Mouse (Mus musculus) kidney, embryonic 16.5 days (tissue): ENCODE measurements around the gene Eif2d. TPM values are rescaled to one million over a fixed set of nuclear protein-coding genes. Genes with fewer than 3 reads are reported as not detected.

Source experiments
- ATAC-seq: fragments of 200-750 bp; cut with Nextera tagmentation; 2 replicates; pipeline ENCODE4 v1.8.0; 2017; ENCODE audit warnings: moderate TSS enrichment; ENCODE audit not compliant: low FRiP score, low TSS enrichment
- H3K27ac ChIP-seq: fragments of 300-500 bp; sonication (generic); 2 replicates; pipeline ENCODE4 v1.5.1; 2014; ENCODE audit warnings: low read length
- H3K27me3 ChIP-seq: fragments of 300-500 bp; sonication (generic); 2 replicates; pipeline ENCODE4 v1.6.1; 2014; ENCODE audit warnings: low read length, control low read depth, mixed read lengths; ENCODE audit not compliant: insufficient read depth
- H3K36me3 ChIP-seq: fragments of 300-500 bp; sonication (generic); 2 replicates; pipeline ENCODE4 v1.6.1; 2014; ENCODE audit warnings: low read length, control low read depth, mixed read lengths; ENCODE audit not compliant: insufficient read depth
- H3K4me1 ChIP-seq: fragments of 300-500 bp; sonication (generic); 2 replicates; pipeline ENCODE4 v1.6.1; 2014; ENCODE audit warnings: low read length, control low read depth, mixed read lengths; ENCODE audit not compliant: insufficient read depth
- H3K4me2 ChIP-seq: fragments of 300-500 bp; sonication (generic); replicated peaks from 2 replicates; pipeline ENCODE4 v1.6.1; 2014; ENCODE audit warnings: low read depth, low read length
- H3K4me3 ChIP-seq: fragments of 300-500 bp; sonication (generic); 2 replicates; pipeline ENCODE4 v1.5.1; 2014; ENCODE audit warnings: mild to moderate bottlenecking, low read length
- H3K9ac ChIP-seq: fragments of 300-500 bp; sonication (generic); replicated peaks from 2 replicates; pipeline ENCODE4 v1.6.1; 2014; ENCODE audit warnings: low read length
- H3K9me3 ChIP-seq: fragments of 300-500 bp; sonication (generic); 2 replicates; pipeline ENCODE4 v1.6.1; 2016; ENCODE audit warnings: low read length, control low read depth
- WGBS: fragments of 180-500 bp; shearing (Covaris S2); extraction: QIAGEN DNeasy Blood & Tissue Kit; methylation state at CpG from one replicate; pipeline ENCODE4 v1.1.7; 2014; 5-methylcytosine and 5-hydroxymethylcytosine counted together
- polyA plus RNA-seq: library from polyadenylated mRNA; unstranded; fragments of >200 nt; fragmentation: Nextera tagmentation; extraction: Ambion mirVana; gene quantifications from 2 replicates; pipeline ENCODE4 v1.2.1, GENCODE M21; 2015

The Eif2d gene
- polyA plus RNA-seq, 1 experiment from 2014 or later = 70.5 TPM

DNA sequence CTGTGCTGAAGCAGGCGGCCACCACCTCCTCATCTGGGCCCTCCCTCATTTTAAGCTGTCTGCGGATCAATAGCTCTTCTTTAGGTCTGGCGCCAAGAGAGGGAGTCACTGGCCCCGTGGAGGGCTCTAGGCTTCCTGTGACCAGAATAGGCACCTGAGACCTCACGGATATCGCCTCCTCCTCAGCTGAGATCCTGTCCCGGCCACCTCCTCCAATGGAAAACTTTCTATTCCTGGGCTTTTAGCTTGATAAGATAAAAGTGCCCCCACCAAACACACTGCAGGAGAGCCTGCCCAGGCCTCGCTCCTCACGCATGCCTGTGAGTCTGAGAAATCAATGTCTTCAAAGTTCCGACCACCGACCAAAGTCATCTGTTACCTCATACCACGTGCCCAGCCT lies 80.5 kb downstream of the Eif2d start:
- Histone ChIP-seq H3K9me3 (no peaks in the 10 kb centered on the region), H3K27ac (no peak overlapping the region), H3K27me3 (no peaks in the 10 kb centered on the region; the same call in 1 of the 2 replicates), H3K4me2 (no peak overlapping the region), H3K36me3 (no peaks in the 10 kb centered on the region), H3K9ac (no peak overlapping the region), H3K4me1 (peaks cover 12% of the 10 kb centered on the region), H3K4me3 (no peak overlapping the region)
- ATAC-seq = no peak
- WGBS = 74% methylated on average over 12 of the region's 12 CpGs

DNA sequence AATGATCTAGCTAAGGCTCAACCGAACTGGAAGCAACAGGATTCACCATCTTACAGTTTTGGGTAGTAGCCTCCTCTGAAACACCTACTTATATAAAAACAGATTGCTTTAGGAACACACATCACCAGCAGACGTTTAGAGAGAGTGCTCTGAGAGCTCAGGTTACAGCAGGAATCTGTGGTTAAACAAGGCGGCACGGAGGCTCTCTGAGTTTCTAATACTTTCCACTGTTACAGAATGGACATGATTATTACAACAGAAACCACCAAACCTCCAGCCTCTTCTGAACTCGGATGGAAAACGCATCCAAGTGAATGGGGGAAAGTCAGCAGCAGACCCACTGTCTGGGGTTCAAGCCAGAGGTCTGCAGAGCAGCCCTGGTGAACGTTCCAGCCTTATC lies 83.1 kb downstream of the Eif2d start:
- Histone ChIP-seq H3K9ac (no peak overlapping the region), H3K4me1 (peaks cover 19% of the 10 kb centered on the region), H3K4me2 (no peak overlapping the region), H3K27ac (no peak overlapping the region), H3K4me3 (no peak overlapping the region), H3K9me3 (no peaks in the 10 kb centered on the region), H3K36me3 (no peaks in the 10 kb centered on the region), H3K27me3 (no peaks in the 10 kb centered on the region; the same call in 1 of the 2 replicates)
- no peak for ATAC-seq
- 40% methylated on average over 7 of the region's 7 CpGs for WGBS

Other genes starting within 250 kb of the Eif2d start
- not detected in 2 replicates for gene Il20, start 241.7 kb upstream of the Eif2d start, polyA plus RNA-seq
- 0.17 TPM in 1 of 2 replicates, not detected in the other for gene Il19, start 213.1 kb upstream of the Eif2d start, polyA plus RNA-seq
- not detected in 2 replicates for gene Il10, start 133.3 kb upstream of the Eif2d start, polyA plus RNA-seq
- gene Mapkapk2, start 55.4 kb upstream of the Eif2d start, polyA plus RNA-seq = 26.5 and 43.9 TPM in 2 replicates
- gene Dyrk3, start 14.8 kb upstream of the Eif2d start, polyA plus RNA-seq = 5.9 and 6.1 TPM in 2 replicates
- gene Rassf5, start 92.1 kb downstream of the Eif2d start, polyA plus RNA-seq = 2.6 and 3.1 TPM in 2 replicates
- 4.8 and 5.5 TPM in 2 replicates for gene Ikbke, start 126.4 kb downstream of the Eif2d start, polyA plus RNA-seq